Mouse (Mus musculus) kidney, adult 8-10 months (tissue): ENCODE data around the gene Tmem260.
A peak's percentile ranks its signal among the peaks of the same experiment; 100 is the strongest.

Source experiments
- DNase-seq, 2 experiments: peaks; one replicate each; pipeline ENCODE4 v3.0.0; 2022

Gene Tmem260

DNA sequence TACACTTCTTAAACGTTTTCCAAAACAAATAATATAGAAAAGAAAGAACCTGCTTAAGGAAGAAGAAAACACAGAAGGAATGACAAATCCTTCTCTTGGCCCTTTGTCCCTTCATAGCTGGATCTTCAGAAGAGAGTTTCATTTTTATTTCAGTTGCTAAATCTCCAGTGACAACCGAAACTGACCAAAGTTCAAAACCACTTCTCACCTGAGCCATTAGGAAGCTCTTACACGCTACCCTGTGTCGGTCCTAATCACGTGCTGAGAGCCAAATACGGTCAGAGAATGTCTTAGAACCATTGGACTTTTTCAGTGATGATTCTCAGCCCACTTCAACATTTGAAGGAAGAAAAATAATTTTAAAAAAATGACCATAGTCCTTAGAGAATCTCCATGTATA, 36.8 kb downstream of the Tmem260 start:
- no peak for DNase-seq

DNA sequence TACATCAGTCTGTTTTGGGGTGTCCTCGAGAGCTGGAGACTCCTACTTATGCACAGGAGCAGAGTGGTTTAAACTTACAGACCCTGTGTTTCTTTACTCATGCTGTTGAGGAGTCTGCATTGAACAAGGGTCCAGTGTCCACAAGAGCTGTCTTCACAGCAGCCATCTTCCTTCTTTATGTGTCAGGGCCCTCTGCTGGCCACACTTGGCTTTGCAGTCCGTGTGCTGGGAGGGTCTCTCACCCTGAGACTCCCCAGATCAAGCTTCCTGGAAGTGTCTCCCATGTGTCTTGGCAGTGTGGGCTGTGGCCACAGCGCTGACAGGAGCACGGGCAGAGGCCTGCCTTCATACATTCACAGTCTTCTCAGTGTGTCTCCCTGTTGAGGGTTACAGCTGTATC, 48.0 kb downstream of the Tmem260 start:
- DNase-seq: peak in 1 of 2 experiments; percentile 23

- no peak for DNase-seq
These were observed 56.6 kb downstream of the Tmem260 start for GRCm38 (mm10) chr14:48502573-48502972.

- DNase-seq: no peak
These were observed 58.0 kb downstream of the Tmem260 start for GRCm38 (mm10) chr14:48503691-48504565.

DNA sequence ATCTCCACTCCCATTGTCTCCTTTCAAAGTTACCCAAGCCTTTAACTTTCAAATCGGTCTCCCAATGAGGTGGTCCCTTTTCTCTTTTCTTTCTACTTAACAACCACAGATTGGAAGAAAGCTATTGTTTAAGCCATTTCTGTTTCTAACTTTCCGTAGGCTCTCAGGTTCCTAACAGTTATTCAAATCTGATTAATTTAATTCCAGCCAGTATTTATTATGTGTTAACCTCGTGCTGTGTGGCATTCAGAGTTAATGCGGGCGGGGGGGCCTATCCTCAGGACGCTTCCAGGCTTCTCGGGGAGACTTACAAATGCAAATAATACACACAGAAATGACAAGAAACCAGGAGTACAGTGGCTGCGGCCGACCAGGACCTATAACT, 58.6 kb downstream of the Tmem260 start:
- DNase-seq: no peak

GRCm38 (mm10) chr14:48505606-48506005, 59.7 kb downstream of the Tmem260 start:
- no peak for DNase-seq

- DNase-seq: peak; percentile 34 to 36
These were observed 61.5 kb downstream of the Tmem260 start for GRCm38 (mm10) chr14:48507376-48507775.

DNA sequence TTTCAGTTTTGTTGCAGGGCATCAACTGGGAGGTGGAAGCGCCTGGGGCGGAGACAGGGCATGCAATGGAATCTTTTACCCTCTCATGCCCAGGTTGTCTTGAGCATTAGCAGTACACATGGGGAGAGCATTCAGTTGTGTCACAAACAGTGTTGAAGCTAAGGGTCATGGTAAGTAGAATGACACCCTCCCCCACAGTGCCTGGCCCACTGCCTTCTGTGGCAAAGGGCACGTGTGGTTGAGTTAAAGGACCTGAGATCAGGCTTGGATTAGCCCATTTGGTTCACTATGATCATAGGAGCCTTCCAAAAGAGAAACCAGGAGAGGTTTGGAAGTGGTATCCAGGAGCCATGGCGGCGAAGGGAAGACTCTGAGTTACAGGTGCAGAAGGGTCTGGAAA, 63.2 kb downstream of the Tmem260 start:
- peak in 1 of 2 experiments; percentile 6 for DNase-seq

DNA sequence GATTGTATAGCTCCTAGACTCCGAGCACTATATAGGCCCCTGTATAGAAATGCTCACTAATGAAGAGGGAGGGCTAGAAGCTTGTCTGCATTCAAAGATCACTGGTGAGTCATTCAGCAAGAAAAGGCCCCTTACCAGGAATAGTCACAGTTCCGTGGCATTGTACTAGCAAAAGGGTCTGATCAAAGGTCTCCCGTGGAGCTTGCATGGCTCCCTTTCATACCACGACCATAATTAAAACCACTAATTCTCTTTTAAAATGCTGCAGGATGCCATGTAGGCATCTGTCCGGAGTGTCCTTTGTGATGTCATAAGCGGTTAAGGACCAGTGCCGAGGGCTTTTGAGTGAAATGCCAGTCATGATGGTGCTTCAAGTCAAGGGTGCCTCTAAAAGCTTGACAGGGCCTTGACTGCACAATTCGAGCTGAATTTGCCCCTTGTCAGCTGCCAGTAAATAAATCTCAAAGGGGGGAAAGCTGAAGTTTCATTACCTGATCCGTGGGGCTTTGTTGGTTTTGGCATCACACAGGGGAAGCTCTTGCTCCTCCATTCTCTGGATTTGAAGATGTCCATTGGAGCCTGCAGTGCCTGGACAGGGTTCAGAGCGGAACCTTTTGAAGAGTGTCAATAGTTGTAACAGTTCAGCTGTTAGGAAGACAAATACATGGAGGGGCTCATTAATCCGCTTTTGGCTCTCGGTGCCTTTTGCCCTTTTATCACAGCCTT, 67.3 kb downstream of the Tmem260 start:
- no peak for DNase-seq

GRCm38 (mm10) chr14:48513824-48514493, 68.0 kb downstream of the Tmem260 start:
- DNase-seq: no peak

GRCm38 (mm10) chr14:48514620-48515019, 68.7 kb downstream of the Tmem260 start:
- no peak for DNase-seq

GRCm38 (mm10) chr14:48515538-48515937, 69.6 kb downstream of the Tmem260 start:
- no peak for DNase-seq

DNA sequence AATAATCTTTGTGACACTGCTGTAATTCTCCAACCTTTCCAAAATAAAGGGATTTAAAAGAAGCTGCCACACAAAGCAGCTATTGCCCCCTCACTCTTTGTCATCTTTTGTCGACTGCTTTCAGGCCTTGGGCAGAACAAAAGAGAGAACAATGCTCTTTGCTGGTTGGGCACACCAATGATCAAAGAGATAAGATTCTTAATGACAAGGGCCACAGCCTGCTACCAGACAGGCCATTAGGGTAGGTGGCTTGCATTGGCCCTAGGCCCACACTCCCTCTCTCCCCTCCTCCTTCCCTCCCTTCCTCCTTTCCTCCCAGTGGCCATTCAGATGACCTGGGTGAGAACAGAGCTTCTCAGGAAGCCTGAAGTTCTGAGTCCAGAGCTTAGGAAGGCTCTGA, 77.4 kb downstream of the Tmem260 start:
- DNase-seq: no peak

DNA sequence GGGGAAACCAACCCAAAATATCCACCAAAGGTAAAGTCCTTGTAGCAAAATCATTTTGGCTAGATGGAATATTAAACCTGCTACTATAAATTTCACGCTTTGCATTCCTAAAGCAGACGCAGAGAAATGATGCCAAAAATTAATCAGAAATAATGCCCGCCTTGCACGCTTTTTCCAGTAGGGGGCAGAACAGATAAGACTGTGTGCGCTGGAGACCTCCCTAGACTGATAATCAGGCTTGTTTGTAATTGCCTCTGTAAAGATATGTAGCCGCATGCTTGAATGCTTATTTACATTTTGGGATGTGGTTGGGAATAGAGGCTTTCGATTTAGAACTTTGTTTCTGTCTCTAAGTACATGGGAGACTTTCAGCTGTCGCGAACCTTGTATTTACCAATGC, 78.2 kb downstream of the Tmem260 start:
- DNase-seq: peak in 1 of 2 experiments; percentile 24

GRCm38 (mm10) chr14:48525055-48525454, 79.1 kb downstream of the Tmem260 start:
- no peak for DNase-seq

- DNase-seq: no peak
These were observed 84.7 kb downstream of the Tmem260 start for GRCm38 (mm10) chr14:48530629-48531028.

GRCm38 (mm10) chr14:48537795-48538766, 92.2 kb downstream of the Tmem260 start:
- DNase-seq: no peak

DNA sequence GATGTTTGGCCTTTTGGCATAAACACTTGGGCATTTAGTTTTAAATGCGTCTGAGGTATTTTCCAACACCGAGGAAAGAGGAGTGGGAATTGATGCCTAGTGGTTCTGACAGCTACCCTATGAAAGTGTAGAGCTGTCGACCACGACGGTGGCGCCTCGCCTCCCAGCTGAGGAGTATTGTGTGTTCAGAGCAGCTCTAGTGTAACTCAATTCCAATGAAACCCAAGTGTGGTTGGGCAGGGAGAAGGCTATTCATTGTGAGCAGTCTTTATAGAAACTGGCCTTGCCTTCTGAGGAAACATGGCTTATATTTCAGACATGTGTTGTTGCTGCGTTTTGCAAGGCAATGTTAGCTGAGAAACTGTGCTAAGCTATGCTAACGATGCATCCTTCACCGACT, 99.2 kb downstream of the Tmem260 start:
- DNase-seq: no peak

DNA sequence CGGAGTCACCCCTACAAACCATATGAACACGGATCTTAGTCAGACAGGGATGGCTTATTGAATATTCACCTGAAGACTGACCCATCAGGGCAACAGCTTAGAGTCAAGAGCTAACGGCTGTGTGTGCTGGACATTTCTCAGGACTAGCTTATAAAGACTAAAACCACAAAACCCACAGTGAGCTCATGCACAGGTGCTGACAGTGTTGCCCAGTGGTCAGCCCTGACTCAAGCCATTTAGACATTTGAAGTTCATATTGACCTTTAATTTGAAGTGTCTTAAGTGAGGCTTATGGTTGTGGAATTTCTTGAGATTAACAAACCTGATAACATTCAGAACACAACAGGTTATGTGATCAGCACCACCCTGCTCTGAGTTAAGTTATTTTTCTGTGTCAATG, 100.1 kb downstream of the Tmem260 start:
- no peak for DNase-seq

DNA sequence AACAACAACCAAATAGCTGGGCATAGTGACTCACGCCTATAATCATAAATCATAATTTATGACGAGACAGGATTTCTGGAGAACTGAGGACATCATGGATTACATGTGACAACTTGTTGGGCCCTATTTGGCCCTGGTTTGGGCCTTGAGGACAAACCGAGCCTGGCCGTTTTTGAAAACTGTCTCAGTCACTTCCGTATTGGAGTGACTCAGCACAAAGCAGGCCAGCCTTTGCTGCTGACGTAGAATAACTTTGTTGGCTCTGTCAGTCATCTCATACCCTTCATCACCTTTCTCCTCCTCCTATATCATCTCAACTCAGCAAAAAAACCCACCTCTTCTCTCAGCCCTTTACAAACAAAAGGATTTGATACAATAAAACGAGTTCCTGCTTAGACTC, 103.8 kb downstream of the Tmem260 start:
- DNase-seq: no peak

- no peak for DNase-seq
These were observed 107.3 kb downstream of the Tmem260 start for GRCm38 (mm10) chr14:48553216-48553615.

GRCm38 (mm10) chr14:48553754-48554153, 107.8 kb downstream of the Tmem260 start:
- no peak for DNase-seq
